Mouse (Mus musculus) adrenal gland, adult 10 weeks (tissue): ENCODE measurements around the gene 1700057G04Rik. TPM values are rescaled to one million over a fixed set of nuclear protein-coding genes. Genes with fewer than 3 reads are reported as not detected.

ENCODE experiments used
- polyA plus RNA-seq: library from polyadenylated mRNA; stranded (reverse); fragments of 350-450 nt; fragmentation: Illumina TruSeq; extraction: RNeasy Lipid Tissue Mini Kit (QIAGEN cat#74804); gene quantifications from one replicate; pipeline ENCODE4 v1.2.3, GENCODE M21; 2014; ENCODE audit warnings: low read depth, low replicate concordance

1700057G04Rik gene
- polyA plus RNA-seq = not detected

GRCm38 (mm10) chr9:92309077-92309476, at the start of gene 1700057G04Rik:
TSS of gene 1700057G04Rik (plus strand) at chr9:92309377.

GRCm38 (mm10) chr9:92275486-92276207, 33.5 kb upstream of the 1700057G04Rik start, which contains the start of gene Plscr2:
TSS of gene Plscr2 (plus strand) at chr9:92275602.

Other genes with a start within 250 kb of the 1700057G04Rik start
- not detected for gene Plscr5, start 116.4 kb upstream of the 1700057G04Rik start, polyA plus RNA-seq
- 15.2 TPM for gene Plscr1, start 59.6 kb upstream of the 1700057G04Rik start, polyA plus RNA-seq
- gene Plscr2, start 33.8 kb upstream of the 1700057G04Rik start, polyA plus RNA-seq = 45.3 TPM
- gene Plscr4, start 148.0 kb downstream of the 1700057G04Rik start, polyA plus RNA-seq = 81.6 TPM
- gene Plod2, start 232.8 kb downstream of the 1700057G04Rik start, polyA plus RNA-seq = 978 TPM